Mouse (Mus musculus) lung, postnatal 0 days (tissue): ENCODE data around the gene Spata2. TPM values are rescaled to one million over a fixed set of nuclear protein-coding genes. Genes with fewer than 3 reads are reported as not detected.

Experiments
- ATAC-seq: fragments of 200-750 bp; cut with Nextera tagmentation; 2 replicates; pipeline ENCODE4 v1.8.0; 2017; ENCODE audit warnings: moderate library complexity
- DNase-seq: peaks from one replicate; pipeline ENCODE4 v3.0.0-alpha.2; 2016; ENCODE audit warnings: low spot score
- H3K27ac ChIP-seq: fragments of 300-500 bp; sonication (generic); 2 replicates; pipeline ENCODE4 v1.5.1; 2014; ENCODE audit warnings: antibody characterized with exemption, mild to moderate bottlenecking, low read length, mixed read lengths
- H3K27me3 ChIP-seq: fragments of 300-500 bp; sonication (generic); replicated peaks from 2 replicates; pipeline ENCODE4 v1.6.1; 2014; ENCODE audit warnings: low read length, mixed read lengths; ENCODE audit not compliant: insufficient read depth
- H3K36me3 ChIP-seq: fragments of 300-500 bp; sonication (generic); 2 replicates; pipeline ENCODE4 v1.6.1; 2014; ENCODE audit warnings: low read length, mixed read lengths; ENCODE audit not compliant: insufficient read depth
- H3K4me1 ChIP-seq: fragments of 300-500 bp; sonication (generic); 2 replicates; pipeline ENCODE4 v1.6.1; 2014; ENCODE audit warnings: antibody characterized with exemption, low read depth, low read length, mixed read lengths; ENCODE audit not compliant: insufficient read depth
- H3K4me2 ChIP-seq: fragments of 300-500 bp; sonication (generic); replicated peaks from 2 replicates; pipeline ENCODE4 v1.6.1; 2014; ENCODE audit warnings: low read depth, mild to moderate bottlenecking, low read length, moderate library complexity, mixed read lengths
- H3K4me3 ChIP-seq: fragments of 300-500 bp; sonication (generic); 2 replicates; pipeline ENCODE4 v1.5.1; 2014; ENCODE audit warnings: low read depth, low read length
- H3K9ac ChIP-seq: fragments of 300-500 bp; sonication (generic); replicated peaks from 2 replicates; pipeline ENCODE4 v1.6.1; 2014; ENCODE audit warnings: low read depth, mild to moderate bottlenecking
- H3K9me3 ChIP-seq: fragments of 300-500 bp; sonication (generic); 2 replicates; pipeline ENCODE4 v1.6.1; 2016; ENCODE audit warnings: low read length, mixed read lengths
- CTCF ChIP-seq: IDR thresholded peaks from 2 replicates; pipeline ENCODE4 v1.5.1; 2016; ENCODE audit warnings: antibody characterized with exemption, mild to moderate bottlenecking
- EP300 ChIP-seq: IDR thresholded peaks from 2 replicates; pipeline ENCODE4 v1.6.1; 2016; ENCODE audit warnings: antibody characterized with exemption, mild to moderate bottlenecking, control low read depth
- WGBS: fragments of 180-500 bp; shearing (Covaris S2); extraction: QIAGEN DNeasy Blood & Tissue Kit; methylation state at CpG from one replicate; pipeline ENCODE4 v1.1.7; 2014; 5-methylcytosine and 5-hydroxymethylcytosine counted together
- polyA plus RNA-seq: library from polyadenylated mRNA; unstranded; fragments of >200 nt; fragmentation: Nextera tagmentation; extraction: Ambion mirVana; gene quantifications from 2 replicates; pipeline ENCODE4 v1.2.1, GENCODE M21; 2015

The Spata2 gene
- polyA plus RNA-seq, 1 experiment from 2014 or later: 8.9 TPM

- Histone ChIP-seq H3K9ac (no peak overlapping the region), H3K36me3 (no peaks in the 10 kb centered on the region), H3K4me3 (no peak overlapping the region), H3K9me3 (no peaks in the 10 kb centered on the region), H3K4me1 (no peaks in the 10 kb centered on the region), H3K27ac (no peak overlapping the region), H3K27me3 (no peaks in the 10 kb centered on the region), H3K4me2 (no peak overlapping the region)
- no peak for ATAC-seq
- WGBS: 20% methylated on average over 13 of the region's 13 CpGs
- peak; percentile 51 for DNase-seq
- TF ChIP-seq CTCF: peak; percentile 96
- no peak for TF ChIP-seq EP300
Measured at GRCm38 (mm10) chr2:167532131-167532530, 39.4 kb upstream of the Spata2 start.

DNA sequence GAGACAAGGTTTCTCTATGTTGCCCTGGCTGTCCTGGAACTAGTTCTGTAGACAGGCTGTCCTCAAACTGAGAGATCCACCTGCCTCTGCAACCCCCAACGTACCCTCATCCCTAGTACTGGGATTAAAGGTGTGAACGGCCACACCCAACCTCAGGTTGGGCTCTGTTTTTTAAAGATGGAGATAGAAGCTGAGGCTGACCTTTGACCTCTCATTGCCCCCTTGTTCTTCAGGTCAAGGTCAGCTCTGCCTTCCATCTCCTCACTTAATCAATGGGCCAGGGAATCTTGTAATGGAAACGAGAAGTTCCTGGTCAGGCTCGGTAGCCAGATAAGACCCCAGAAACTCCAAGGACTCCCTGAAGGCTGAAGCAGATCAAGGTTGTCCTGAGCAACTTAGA, 37.8 kb upstream of the Spata2 start:
- Histone ChIP-seq H3K4me1 (no peaks in the 10 kb centered on the region), H3K27ac (no peak overlapping the region), H3K9ac (no peak overlapping the region), H3K9me3 (no peaks in the 10 kb centered on the region), H3K36me3 (no peaks in the 10 kb centered on the region), H3K4me3 (no peak overlapping the region), H3K4me2 (no peak overlapping the region), H3K27me3 (no peaks in the 10 kb centered on the region)
- 74% methylated on average over 4 of the region's 4 CpGs for WGBS
- DNase-seq (no peak), ATAC-seq (no peak)
- no peak for TF ChIP-seq EP300
- TF ChIP-seq CTCF: no peak

DNA sequence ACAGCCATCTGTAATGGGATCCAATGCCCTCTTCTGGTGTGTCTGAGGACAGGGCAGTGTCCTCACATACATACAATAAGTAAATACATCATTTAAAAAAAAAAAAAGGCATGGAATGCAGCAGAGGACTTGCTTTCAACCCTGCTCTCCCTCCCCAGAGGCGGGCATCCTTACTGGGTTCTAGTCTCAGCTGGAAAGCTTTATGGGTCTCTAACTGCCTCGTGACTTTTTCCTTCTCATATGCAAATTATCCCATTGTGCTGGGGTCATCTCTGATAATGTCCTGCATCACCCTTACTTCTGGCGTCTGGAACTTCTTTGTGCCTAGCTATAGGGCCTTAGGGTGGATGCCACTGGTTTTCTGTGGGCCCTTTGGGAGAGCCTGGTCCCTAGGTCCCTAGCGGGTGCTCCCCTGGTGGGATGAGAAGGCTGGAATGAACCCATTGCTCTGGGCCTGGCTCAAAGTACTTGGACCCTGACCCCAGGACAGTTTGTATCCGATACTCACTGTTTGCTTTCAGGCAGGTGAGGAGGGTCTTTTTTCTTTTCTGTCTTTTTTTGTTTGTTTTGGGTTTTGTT, 37.3 kb upstream of the Spata2 start:
- H3K4me3 ChIP-seq: no peak overlapping the region
- 61% methylated on average over 5 of the region's 5 CpGs for WGBS
- H3K27me3 ChIP-seq: no peaks in the 10 kb centered on the region
- no peak for TF ChIP-seq EP300
- TF ChIP-seq CTCF: no peak
- DNase-seq: no peak
- H3K4me2 ChIP-seq: no peak overlapping the region
- no peaks in the 10 kb centered on the region for H3K9me3 ChIP-seq
- H3K9ac ChIP-seq: no peak overlapping the region
- no peak for ATAC-seq
- no peak overlapping the region for H3K27ac ChIP-seq
- H3K36me3 ChIP-seq: no peaks in the 10 kb centered on the region
- H3K4me1 ChIP-seq: no peaks in the 10 kb centered on the region

GRCm38 (mm10) chr2:167528278-167528677, 35.6 kb upstream of the Spata2 start:
- no peaks in the 10 kb centered on the region for H3K9me3 ChIP-seq
- no peak overlapping the region for H3K27ac ChIP-seq
- H3K36me3 ChIP-seq: no peaks in the 10 kb centered on the region
- ATAC-seq: peak; percentile 44; the same call in 1 of the 2 replicates
- no peak overlapping the region for H3K4me3 ChIP-seq
- WGBS: 13% methylated on average over 5 of the region's 5 CpGs
- H3K27me3 ChIP-seq: no peaks in the 10 kb centered on the region
- no peak for TF ChIP-seq EP300
- TF ChIP-seq CTCF: peak; percentile 60
- no peak overlapping the region for H3K4me2 ChIP-seq
- H3K4me1 ChIP-seq: no peaks in the 10 kb centered on the region
- DNase-seq: peak; percentile 34
- no peak overlapping the region for H3K9ac ChIP-seq

GRCm38 (mm10) chr2:167519606-167520252, 27.0 kb upstream of the Spata2 start:
- no peaks in the 10 kb centered on the region for H3K9me3 ChIP-seq
- TF ChIP-seq CTCF (peak; percentile 53), EP300 (no peak)
- DNase-seq: no peak
- peaks cover 32% of the 10 kb centered on the region for H3K36me3 ChIP-seq
- no peak overlapping the region for H3K4me3 ChIP-seq
- no peak overlapping the region for H3K4me2 ChIP-seq
- no peaks in the 10 kb centered on the region for H3K4me1 ChIP-seq
- WGBS: 67% methylated on average over 5 of the region's 5 CpGs
- H3K27ac ChIP-seq: no peak overlapping the region
- ATAC-seq: no peak
- H3K27me3 ChIP-seq: no peaks in the 10 kb centered on the region
- H3K9ac ChIP-seq: no peak overlapping the region

DNA sequence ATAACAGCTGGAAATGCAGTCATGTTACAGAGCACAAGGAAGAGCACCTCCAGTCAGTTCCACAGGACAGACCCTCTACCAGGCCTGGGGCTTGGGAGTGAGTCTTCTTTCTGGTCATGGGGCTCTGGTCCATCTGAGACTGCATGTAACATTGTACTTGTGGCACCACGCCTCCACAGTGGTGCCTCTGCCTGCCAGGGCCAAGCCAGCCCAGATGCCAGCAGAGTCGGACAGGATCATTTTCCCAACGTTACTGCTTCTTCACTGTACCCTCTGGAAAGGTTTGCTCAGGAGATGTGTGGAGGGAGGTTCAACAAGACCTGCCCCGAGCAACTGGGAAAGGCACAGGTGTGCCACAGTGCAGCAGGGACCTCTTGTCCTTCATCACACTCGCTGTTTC, 23.0 kb upstream of the Spata2 start:
- Histone ChIP-seq H3K4me2 (no peak overlapping the region), H3K36me3 (peaks cover 62% of the 10 kb centered on the region), H3K9ac (no peak overlapping the region), H3K27me3 (no peaks in the 10 kb centered on the region), H3K4me3 (no peak overlapping the region), H3K9me3 (no peaks in the 10 kb centered on the region), H3K27ac (no peak overlapping the region), H3K4me1 (no peaks in the 10 kb centered on the region)
- WGBS: 86% methylated on average over 5 of the region's 5 CpGs
- TF ChIP-seq EP300 (no peak), CTCF (no peak)
- DNase-seq (no peak), ATAC-seq (no peak)
